Mouse (Mus musculus): ENCODE results near the gene Dcaf12. TPM values are rescaled to one million over a fixed set of nuclear protein-coding genes. Genes with fewer than 3 reads are reported as not detected.
A peak's percentile ranks its signal among the peaks of the same experiment; 100 is the strongest.

Dcaf12 gene
- total and polyA plus RNA-seq, 3 experiments: 41.8 to 52.4 (median 50.8) TPM

DNA sequence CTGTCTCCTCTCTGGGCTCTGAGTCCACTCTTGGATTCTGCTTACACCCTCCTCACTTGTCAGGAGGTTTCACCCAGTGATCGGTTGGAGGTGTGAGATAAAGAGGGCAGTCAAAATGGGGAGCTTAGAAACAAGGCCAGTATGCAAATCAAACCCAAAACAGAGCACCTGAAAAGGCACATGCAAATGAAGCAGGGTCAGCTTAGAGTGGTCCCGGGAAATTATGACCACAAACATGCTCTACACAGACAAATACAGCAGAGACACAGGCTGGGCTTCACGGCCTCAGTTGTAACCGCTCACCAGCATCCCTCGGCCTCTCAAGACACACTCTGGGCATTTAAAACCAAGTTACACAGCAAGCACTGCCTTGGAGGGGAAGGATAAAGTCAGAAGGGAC is 15.7 kb downstream of the Dcaf12 start:
- Histone ChIP-seq H3K4me3 (ENCODE audit: low read depth, low read length) (no peak overlapping the region), H3K4me1 (ENCODE audit: insufficient read depth, low read depth, low read length) (peaks cover 17% of the 10 kb centered on the region), H3K9me3 (replicated peaks) (no peaks in the 10 kb centered on the region), H3K27me3 (ENCODE audit: insufficient read depth, low read length) (no peaks in the 10 kb centered on the region), H3K36me3 (replicated peaks) (peaks cover 97% of the 10 kb centered on the region)
- DNase-seq (ENCODE audit: low spot score): no peak
- ATAC-seq (ENCODE audit: extremely low read depth, insufficient number of reproducible peaks, low FRiP score, poor library complexity, severe bottlenecking): no peak
- no peak for TF ChIP-seq GATA2 (IDR thresholded peaks at IDR 0.05; ENCODE audit: borderline replicate concordance, low read depth, low read length)
- no peak for TF ChIP-seq POLR2AphosphoS5 (IDR thresholded peaks at IDR 0.05; ENCODE audit: insufficient replicate concordance, low read depth, low read length)
- no peak for TF ChIP-seq CTCF (IDR thresholded peaks at IDR 0.05; ENCODE audit: low read depth, low read length)
- TF ChIP-seq GATA1 (IDR thresholded peaks at IDR 0.05; ENCODE audit: borderline replicate concordance, low read length): no peak
- no peak for TF ChIP-seq TAL1 (conservative IDR thresholded peaks at IDR 0.05; ENCODE audit: low read depth, low read length)

DNA sequence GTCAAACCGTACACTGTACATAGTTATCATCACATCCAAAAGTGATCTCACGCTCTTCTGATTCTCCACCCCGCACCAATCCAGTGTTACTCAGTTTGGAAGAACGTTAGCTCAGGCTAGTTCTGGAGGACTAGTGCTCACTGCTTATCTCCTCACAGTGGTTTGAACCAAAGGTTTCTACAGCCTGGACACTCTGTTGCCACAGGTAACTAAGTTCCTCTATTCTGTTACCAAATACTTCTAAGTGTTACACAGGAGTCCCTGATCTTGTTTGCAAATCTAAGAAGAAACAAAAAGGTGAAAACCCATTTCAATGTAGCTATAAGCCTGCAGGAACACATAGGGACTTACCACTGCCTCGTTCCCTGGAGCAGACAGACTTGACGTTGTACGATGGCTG is 18.7 kb downstream of the Dcaf12 start:
- ATAC-seq (ENCODE audit: extremely low read depth, insufficient number of reproducible peaks, low FRiP score, poor library complexity, severe bottlenecking) (no peak), DNase-seq (ENCODE audit: low spot score) (no peak)
- Histone ChIP-seq H3K36me3 (replicated peaks) (peaks cover 98% of the 10 kb centered on the region), H3K4me3 (ENCODE audit: low read depth, low read length) (no peak overlapping the region), H3K4me1 (ENCODE audit: insufficient read depth, low read depth, low read length) (peaks cover 4% of the 10 kb centered on the region), H3K27me3 (ENCODE audit: insufficient read depth, low read length) (no peaks in the 10 kb centered on the region), H3K9me3 (replicated peaks) (no peaks in the 10 kb centered on the region)
- TF ChIP-seq GATA2 (IDR thresholded peaks at IDR 0.05; ENCODE audit: borderline replicate concordance, low read depth, low read length): no peak
- no peak for TF ChIP-seq GATA1 (IDR thresholded peaks at IDR 0.05; ENCODE audit: borderline replicate concordance, low read length)
- no peak for TF ChIP-seq POLR2AphosphoS5 (IDR thresholded peaks at IDR 0.05; ENCODE audit: insufficient replicate concordance, low read depth, low read length)
- no peak for TF ChIP-seq TAL1 (conservative IDR thresholded peaks at IDR 0.05; ENCODE audit: low read depth, low read length)
- TF ChIP-seq CTCF (IDR thresholded peaks at IDR 0.05; ENCODE audit: low read depth, low read length): no peak

DNA sequence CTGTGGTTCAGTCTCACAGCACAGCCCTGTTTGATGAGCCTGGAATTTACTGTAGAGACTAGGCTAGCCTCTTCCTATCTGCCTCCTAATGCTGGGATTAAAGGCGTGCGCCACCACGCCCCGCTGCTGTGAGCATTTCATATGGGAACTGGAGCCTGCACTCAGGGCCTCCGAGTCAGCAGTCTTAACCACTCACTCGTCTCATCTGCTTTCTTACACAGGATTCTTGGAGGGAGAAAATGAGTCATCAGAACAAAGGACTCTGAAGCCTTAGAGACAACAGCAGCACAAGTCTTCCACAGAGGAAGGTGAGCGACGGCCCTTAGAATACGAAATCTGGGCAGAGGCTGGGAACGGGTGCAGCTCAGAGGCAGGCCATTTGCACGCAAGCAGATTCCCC is 19.2 kb downstream of the Dcaf12 start:
- Histone ChIP-seq H3K4me1 (ENCODE audit: insufficient read depth, low read depth, low read length) (peaks cover 4% of the 10 kb centered on the region), H3K9me3 (replicated peaks) (no peaks in the 10 kb centered on the region), H3K4me3 (ENCODE audit: low read depth, low read length) (no peak overlapping the region), H3K36me3 (replicated peaks) (peaks cover 98% of the 10 kb centered on the region), H3K27me3 (ENCODE audit: insufficient read depth, low read length) (no peaks in the 10 kb centered on the region)
- DNase-seq (ENCODE audit: low spot score): no peak
- ATAC-seq (ENCODE audit: extremely low read depth, insufficient number of reproducible peaks, low FRiP score, poor library complexity, severe bottlenecking): no peak
- TF ChIP-seq GATA1 (IDR thresholded peaks at IDR 0.05; ENCODE audit: borderline replicate concordance, low read length): no peak
- no peak for TF ChIP-seq TAL1 (conservative IDR thresholded peaks at IDR 0.05; ENCODE audit: low read depth, low read length)
- no peak for TF ChIP-seq CTCF (IDR thresholded peaks at IDR 0.05; ENCODE audit: low read depth, low read length)
- TF ChIP-seq GATA2 (IDR thresholded peaks at IDR 0.05; ENCODE audit: borderline replicate concordance, low read depth, low read length): no peak
- TF ChIP-seq POLR2AphosphoS5 (IDR thresholded peaks at IDR 0.05; ENCODE audit: insufficient replicate concordance, low read depth, low read length): no peak

DNA sequence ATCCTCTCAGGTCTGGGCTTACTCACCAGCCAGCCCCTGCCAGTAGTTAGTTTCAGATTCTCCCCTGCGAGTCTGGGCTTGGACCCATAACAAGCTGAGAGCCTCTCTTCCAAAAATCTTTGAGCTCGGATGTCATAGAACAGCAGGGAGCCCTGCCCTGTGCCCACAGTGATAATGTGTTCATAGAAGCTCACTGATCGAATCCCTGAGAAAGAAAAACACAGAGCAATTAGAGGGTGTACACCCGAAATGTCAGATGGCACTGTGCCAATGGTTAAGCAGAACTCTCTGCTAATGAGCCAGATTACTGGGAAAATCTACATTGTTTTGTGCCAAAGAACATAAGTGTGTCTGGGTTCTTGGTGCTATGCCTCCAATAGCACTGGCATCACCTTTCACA is 20.8 kb downstream of the Dcaf12 start:
- H3K27me3 ChIP-seq (ENCODE audit: insufficient read depth, low read length): no peaks in the 10 kb centered on the region
- TF ChIP-seq GATA1 (IDR thresholded peaks at IDR 0.05; ENCODE audit: borderline replicate concordance, low read length) (no peak), POLR2AphosphoS5 (IDR thresholded peaks at IDR 0.05; ENCODE audit: insufficient replicate concordance, low read depth, low read length) (no peak), CTCF (IDR thresholded peaks at IDR 0.05; ENCODE audit: low read depth, low read length) (no peak), TAL1 (conservative IDR thresholded peaks at IDR 0.05; ENCODE audit: low read depth, low read length) (no peak), GATA2 (IDR thresholded peaks at IDR 0.05; ENCODE audit: borderline replicate concordance, low read depth, low read length) (no peak)
- no peak for ATAC-seq (ENCODE audit: extremely low read depth, insufficient number of reproducible peaks, low FRiP score, poor library complexity, severe bottlenecking)
- peaks cover 4% of the 10 kb centered on the region for H3K4me1 ChIP-seq (ENCODE audit: insufficient read depth, low read depth, low read length)
- no peak overlapping the region for H3K4me3 ChIP-seq (ENCODE audit: low read depth, low read length)
- peaks cover 95% of the 10 kb centered on the region for H3K36me3 ChIP-seq (replicated peaks)
- no peaks in the 10 kb centered on the region for H3K9me3 ChIP-seq (replicated peaks)
- DNase-seq (ENCODE audit: low spot score): no peak

DNA sequence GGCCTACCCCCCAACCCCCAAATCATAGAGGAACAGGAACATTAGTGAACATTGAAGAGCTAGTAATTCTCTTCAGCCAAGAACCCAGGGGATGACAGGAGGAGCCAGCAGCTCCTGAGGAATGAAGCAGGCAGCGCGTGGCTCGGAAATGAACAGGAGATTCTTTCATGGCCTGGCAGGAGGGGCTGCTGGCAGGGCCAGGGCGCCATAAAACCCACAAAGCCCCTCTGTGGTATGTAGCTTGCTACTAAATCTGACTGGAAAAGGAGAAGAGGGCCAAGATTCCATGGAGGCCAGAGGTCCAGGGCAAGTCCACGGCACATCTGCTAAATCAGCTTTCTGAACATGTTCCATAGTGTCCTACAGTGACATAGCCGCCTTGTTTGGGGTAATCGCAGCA is 24.9 kb downstream of the Dcaf12 start:
- Histone ChIP-seq H3K27me3 (ENCODE audit: insufficient read depth, low read length) (no peaks in the 10 kb centered on the region), H3K36me3 (replicated peaks) (peaks cover 56% of the 10 kb centered on the region), H3K4me3 (ENCODE audit: low read depth, low read length) (no peak overlapping the region), H3K9me3 (replicated peaks) (no peaks in the 10 kb centered on the region), H3K4me1 (ENCODE audit: insufficient read depth, low read depth, low read length) (no peaks in the 10 kb centered on the region; the same call in 1 of the 2 replicates)
- DNase-seq (ENCODE audit: low spot score) (no peak), ATAC-seq (ENCODE audit: extremely low read depth, insufficient number of reproducible peaks, low FRiP score, poor library complexity, severe bottlenecking) (no peak)
- TF ChIP-seq TAL1 (conservative IDR thresholded peaks at IDR 0.05; ENCODE audit: low read depth, low read length): no peak
- TF ChIP-seq POLR2AphosphoS5 (IDR thresholded peaks at IDR 0.05; ENCODE audit: insufficient replicate concordance, low read depth, low read length): no peak
- no peak for TF ChIP-seq GATA2 (IDR thresholded peaks at IDR 0.05; ENCODE audit: borderline replicate concordance, low read depth, low read length)
- TF ChIP-seq CTCF (IDR thresholded peaks at IDR 0.05; ENCODE audit: low read depth, low read length): no peak
- TF ChIP-seq GATA1 (IDR thresholded peaks at IDR 0.05; ENCODE audit: borderline replicate concordance, low read length): no peak

DNA sequence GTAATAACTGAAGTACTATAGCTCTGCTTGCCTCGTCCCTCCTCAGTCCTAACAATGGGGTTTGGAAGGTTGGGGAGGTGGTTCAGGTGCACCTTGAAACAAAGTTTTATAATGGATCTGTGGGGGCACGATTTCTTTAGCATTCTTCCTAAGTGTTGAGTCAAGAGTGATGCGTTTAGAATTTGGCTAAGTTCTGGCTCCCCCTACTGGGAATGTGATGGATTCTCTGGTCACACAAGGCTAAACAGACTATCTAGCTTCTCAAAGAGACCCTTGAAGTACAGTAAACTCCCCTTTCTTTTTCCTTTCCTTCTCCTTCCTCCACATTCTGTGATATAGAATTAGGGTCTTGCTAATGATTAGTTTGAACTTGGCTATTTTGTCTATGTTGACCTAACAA is 28.3 kb downstream of the Dcaf12 start:
- DNase-seq (ENCODE audit: low spot score) (peak; percentile 59), ATAC-seq (ENCODE audit: extremely low read depth, insufficient number of reproducible peaks, low FRiP score, poor library complexity, severe bottlenecking) (no peak)
- TF ChIP-seq GATA2 (IDR thresholded peaks at IDR 0.05; ENCODE audit: borderline replicate concordance, low read depth, low read length): no peak
- peak; percentile 37 for TF ChIP-seq CTCF (IDR thresholded peaks at IDR 0.05; ENCODE audit: low read depth, low read length)

More for the DNA sequence above, 28.3 kb downstream of the Dcaf12 start:
- no peak overlapping the region for H3K4me3 ChIP-seq (ENCODE audit: low read depth, low read length)
- H3K27me3 ChIP-seq (ENCODE audit: insufficient read depth, low read length): 0 out of 2 replicates have a peak, but pooled peaks cover 5% of the 10 kb centered on the region
- no peaks in the 10 kb centered on the region; the same call in 1 of the 2 replicates for H3K4me1 ChIP-seq (ENCODE audit: insufficient read depth, low read depth, low read length)
- no peaks in the 10 kb centered on the region for H3K9me3 ChIP-seq (replicated peaks)
- H3K36me3 ChIP-seq (replicated peaks): peaks cover 22% of the 10 kb centered on the region
